Mouse (Mus musculus): ENCODE measurements around the gene Ccdc27.

DNA sequence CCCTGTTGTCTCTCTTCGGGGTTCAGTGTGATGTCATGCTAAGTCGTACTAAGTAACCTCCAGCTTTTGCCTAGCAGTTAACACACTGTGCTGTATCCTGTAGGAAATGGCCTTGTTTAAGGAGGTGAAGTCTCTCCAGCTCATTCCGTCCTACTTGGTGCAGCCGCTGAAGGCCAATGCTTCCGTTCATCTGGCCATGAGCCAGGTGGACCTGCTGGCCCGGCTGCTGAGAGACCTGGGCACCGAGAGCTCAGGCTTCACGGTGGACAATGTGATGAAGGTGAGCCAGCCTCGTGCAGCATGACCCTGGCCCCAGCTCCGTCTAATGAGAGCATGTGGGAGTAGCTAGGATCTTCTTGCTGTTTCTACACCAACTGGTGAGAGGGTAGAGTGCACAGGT, 49.8 kb downstream of the Ccdc27 start:
- TF ChIP-seq POLR2A (IDR thresholded peaks at IDR 0.05; ENCODE audit: insufficient read depth, low read depth, low read length) (no peak), EP300 (IDR thresholded peaks at IDR 0.05; ENCODE audit: insufficient read depth, low read depth, low read length) (no peak)

Measured in heart, adult 2 months (tissue).